In the genomic region with DNA sequence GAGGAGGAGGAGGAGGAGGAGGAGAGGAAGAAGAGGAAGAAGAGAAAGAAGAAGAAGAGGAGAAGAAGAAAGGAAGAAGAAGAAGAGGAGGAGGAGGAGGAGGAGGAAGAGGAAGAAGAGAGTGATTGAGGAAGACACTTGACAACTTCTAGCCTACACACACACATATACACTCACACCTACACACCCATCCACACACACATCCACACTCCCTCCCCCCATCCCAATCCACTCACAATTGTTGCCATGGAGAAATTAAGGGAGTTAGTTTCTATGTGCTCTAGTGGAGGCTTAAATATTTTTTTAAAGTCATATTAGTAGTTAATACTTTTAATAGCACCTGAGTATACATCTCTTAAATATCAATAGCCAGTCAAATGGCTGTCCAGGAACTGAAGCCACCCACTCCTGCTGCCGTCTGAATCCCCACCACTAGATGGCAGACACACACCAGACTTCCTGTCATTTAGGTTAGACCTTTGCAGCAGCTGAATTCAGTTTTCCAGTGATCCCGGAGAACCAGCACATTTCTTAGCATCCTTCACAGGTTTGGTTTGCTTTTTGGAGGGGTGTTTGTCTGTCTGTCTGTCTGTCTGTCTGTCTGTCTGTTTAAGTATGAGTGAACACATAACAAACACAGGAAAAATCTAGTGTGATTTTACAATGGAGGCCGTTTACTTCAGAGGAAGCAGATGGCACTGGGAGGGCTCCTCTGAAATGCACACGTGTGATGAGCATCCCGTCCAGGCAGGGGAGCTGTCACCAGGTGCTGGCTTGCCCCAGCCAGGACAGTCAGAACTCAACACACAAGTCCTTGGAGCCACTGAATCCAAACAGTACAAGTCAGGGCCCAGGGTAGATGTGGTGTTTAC, we compare ENCODE assay signal across 8 mouse cellular contexts.
DNase-seq lines count a peak whose midpoint lies in the region; ATAC-seq and TF ChIP-seq lines count a peak whose summit lies in the region.

No protein-coding gene starts in this region.

- peak; percentile 52; the same call in 1 of the 2 replicates for ATAC-seq in heart, embryonic 12.5 days (ENCODE audit: insufficient number of reproducible peaks, low FRiP score)
- ATAC-seq in liver, embryonic 13.5 days (ENCODE audit: low read depth) = peak; percentile 38; the same call in 1 of the 2 replicates
- ATAC-seq in neural tube, embryonic 12.5 days (ENCODE audit: low FRiP score, low read depth) = peak; percentile 68
- peak; percentile 59 for ATAC-seq in stomach, postnatal 0 days (ENCODE audit: low FRiP score, low TSS enrichment)

- 3% methylated on average over 5 of the region's 5 CpGs for WGBS in bone marrow, adult 2 months
- 2% methylated on average over 5 of the region's 5 CpGs for WGBS in heart, embryonic 12.5 days
- WGBS in liver, embryonic 13.5 days (ENCODE audit: insufficient replicate concordance) = 4% methylated on average over 5 of the region's 5 CpGs
- 3% methylated on average over 5 of the region's 5 CpGs for WGBS in neural tube, embryonic 12.5 days
- 3% methylated on average over 5 of the region's 5 CpGs for WGBS in stomach, postnatal 0 days

- no peak overlapping the region for H3K9ac ChIP-seq in heart, embryonic 12.5 days
- H3K9ac ChIP-seq in liver, embryonic 13.5 days = no peak overlapping the region
- no peak overlapping the region for H3K9ac ChIP-seq in neural tube, embryonic 12.5 days
- no peak overlapping the region for H3K9ac ChIP-seq in stomach, postnatal 0 days (ENCODE audit: low read length)

- no peak overlapping the region for H3K4me3 ChIP-seq in bone marrow, adult 2 months (replicated peaks; ENCODE audit: control insufficient read depth, low read depth, low read length)
- H3K4me3 ChIP-seq in embryonic fibroblast, embryonic 13.5 days (ENCODE audit: insufficient read depth, low read length) = no peak overlapping the region
- no peak overlapping the region for H3K4me3 ChIP-seq in heart, embryonic 12.5 days
- H3K4me3 ChIP-seq in liver, embryonic 13.5 days (replicated peaks) = no peak overlapping the region
- no peak overlapping the region for H3K4me3 ChIP-seq in neural tube, embryonic 12.5 days
- H3K4me3 ChIP-seq in stomach, postnatal 0 days (ENCODE audit: low read depth, low read length) = no peak overlapping the region

- no peak overlapping the region for H3K27ac ChIP-seq in bone marrow, adult 2 months (ENCODE audit: control insufficient read depth, insufficient read depth, low read depth, low read length, poor library complexity)
- no peak overlapping the region for H3K27ac ChIP-seq in embryonic fibroblast, embryonic 13.5 days (ENCODE audit: insufficient read depth, low read length)
- H3K27ac ChIP-seq in heart, embryonic 12.5 days (ENCODE audit: poor library complexity, severe bottlenecking) = no peak overlapping the region
- no peak overlapping the region for H3K27ac ChIP-seq in liver, embryonic 13.5 days
- H3K27ac ChIP-seq in neural tube, embryonic 12.5 days = no peak overlapping the region
- no peak overlapping the region for H3K27ac ChIP-seq in stomach, postnatal 0 days (replicated peaks)

- H3K4me1 ChIP-seq in bone marrow, adult 2 months (ENCODE audit: control insufficient read depth, insufficient read depth, low read length) = no peaks in the 10 kb centered on the region; the same call in 1 of the 2 replicates
- no peaks in the 10 kb centered on the region for H3K4me1 ChIP-seq in embryonic fibroblast, embryonic 13.5 days (ENCODE audit: control insufficient read depth, insufficient read depth, low read length)
- H3K4me1 ChIP-seq in heart, embryonic 12.5 days (replicated peaks) = no peaks in the 10 kb centered on the region
- H3K4me1 ChIP-seq in liver, embryonic 13.5 days (replicated peaks) = 0 out of 2 replicates have a peak, but pooled peaks cover 2% of the 10 kb centered on the region
- H3K4me1 ChIP-seq in neural tube, embryonic 12.5 days = no peaks in the 10 kb centered on the region
- H3K4me1 ChIP-seq in stomach, postnatal 0 days (replicated peaks; ENCODE audit: control insufficient read depth, insufficient read depth) = no peaks in the 10 kb centered on the region

- TF ChIP-seq POLR2A in bone marrow, adult 2 months (IDR thresholded peaks at IDR 0.05; ENCODE audit: borderline replicate concordance, control insufficient read depth, low read depth, low read length) = no peak
- TF ChIP-seq POLR2A in embryonic fibroblast, embryonic 13.5 days (IDR thresholded peaks at IDR 0.05; ENCODE audit: low read depth, low read length) = no peak

- TF ChIP-seq CTCF in bone marrow, adult 2 months (IDR thresholded peaks at IDR 0.05; ENCODE audit: control insufficient read depth, insufficient read depth, low read length) = peak; percentile 92
- TF ChIP-seq CTCF in embryonic fibroblast, embryonic 13.5 days (IDR thresholded peaks at IDR 0.05; ENCODE audit: borderline replicate concordance, insufficient read depth, low read length) = peak; percentile 62; the same call in 1 of the 2 replicates
- peak; percentile 98 for TF ChIP-seq CTCF in stomach, postnatal 0 days (IDR thresholded peaks at IDR 0.05; ENCODE audit: low read depth)

- TF ChIP-seq EP300 in stomach, postnatal 0 days (optimal IDR thresholded peaks at IDR 0.05) = no peak

- H3K9me3 ChIP-seq in heart, embryonic 12.5 days (replicated peaks) = no peaks in the 10 kb centered on the region
- no peaks in the 10 kb centered on the region for H3K9me3 ChIP-seq in liver, embryonic 13.5 days (replicated peaks)
- H3K9me3 ChIP-seq in neural tube, embryonic 12.5 days = no peaks in the 10 kb centered on the region
- H3K9me3 ChIP-seq in stomach, postnatal 0 days (ENCODE audit: control insufficient read depth, low read length) = no peaks in the 10 kb centered on the region

- H3K27me3 ChIP-seq in heart, embryonic 12.5 days (replicated peaks) = no peaks in the 10 kb centered on the region
- H3K27me3 ChIP-seq in liver, embryonic 13.5 days = no peaks in the 10 kb centered on the region
- H3K27me3 ChIP-seq in neural tube, embryonic 12.5 days (replicated peaks) = no peaks in the 10 kb centered on the region
- H3K27me3 ChIP-seq in stomach, postnatal 0 days (ENCODE audit: control insufficient read depth, insufficient read depth, low read length) = no peaks in the 10 kb centered on the region

- H3K36me3 ChIP-seq in heart, embryonic 12.5 days = peaks cover 15% of the 10 kb centered on the region
- H3K36me3 ChIP-seq in liver, embryonic 13.5 days = peaks cover 18% of the 10 kb centered on the region
- peaks cover 24% of the 10 kb centered on the region for H3K36me3 ChIP-seq in neural tube, embryonic 12.5 days
- peaks cover 4% of the 10 kb centered on the region; the same call in 1 of the 2 replicates for H3K36me3 ChIP-seq in stomach, postnatal 0 days (ENCODE audit: control insufficient read depth, insufficient read depth, low read length)

- H3K4me2 ChIP-seq in heart, embryonic 12.5 days = no peak overlapping the region
- no peak overlapping the region for H3K4me2 ChIP-seq in liver, embryonic 13.5 days
- no peak overlapping the region for H3K4me2 ChIP-seq in neural tube, embryonic 12.5 days (replicated peaks)
- H3K4me2 ChIP-seq in stomach, postnatal 0 days (replicated peaks; ENCODE audit: low read depth) = no peak overlapping the region

- DNase-seq in B cell, adult 2 months = peak; percentile 87 to 89
- DNase-seq in kidney, postnatal 14 days = peak; percentile 86
- DNase-seq in liver, embryonic 13.5 days = peak; percentile 59
- DNase-seq in stomach, postnatal 0 days (ENCODE audit: low spot score) = peak; percentile 86
